Mouse (Mus musculus) midbrain, postnatal 0 days (tissue): ENCODE results near the gene Cdon. TPM values are rescaled to one million over a fixed set of nuclear protein-coding genes. Genes with fewer than 3 reads are reported as not detected.
A peak's percentile ranks its signal among the peaks of the same experiment; 100 is the strongest.

Experiments
- ATAC-seq: fragments of 200-750 bp; cut with Nextera tagmentation; 2 replicates; pipeline ENCODE4 v1.8.0; 2017; ENCODE audit warnings: moderate number of reproducible peaks, mild to moderate bottlenecking, moderate TSS enrichment, moderate library complexity; ENCODE audit not compliant: low FRiP score
- DNase-seq: peaks from one replicate; pipeline ENCODE4 v3.0.0-alpha.2; 2015; ENCODE audit warnings: low spot score
- H3K27ac ChIP-seq: fragments of 300-500 bp; sonication (generic); 2 replicates; pipeline ENCODE4 v1.5.1; 2014; ENCODE audit warnings: low read depth, mild to moderate bottlenecking, low read length, mixed read lengths
- H3K27me3 ChIP-seq: fragments of 300-500 bp; sonication (generic); 2 replicates; pipeline ENCODE4 v1.6.1; 2014; ENCODE audit warnings: low read length, control low read depth, mixed read lengths; ENCODE audit not compliant: insufficient read depth
- H3K36me3 ChIP-seq: fragments of 300-500 bp; sonication (generic); 2 replicates; pipeline ENCODE4 v1.6.1; 2014; ENCODE audit warnings: low read length, control low read depth, mixed read lengths; ENCODE audit not compliant: insufficient read depth
- H3K4me1 ChIP-seq: fragments of 300-500 bp; sonication (generic); 2 replicates; pipeline ENCODE4 v1.6.1; 2014; ENCODE audit warnings: mild to moderate bottlenecking, control low read depth, antibody characterized with exemption, low read length, mixed read lengths; ENCODE audit not compliant: insufficient read depth
- H3K4me2 ChIP-seq: fragments of 300-500 bp; sonication (generic); 2 replicates; pipeline ENCODE4 v1.6.1; 2014; ENCODE audit warnings: low read depth, mild to moderate bottlenecking, low read length, mixed read lengths; ENCODE audit not compliant: poor library complexity, severe bottlenecking
- H3K4me3 ChIP-seq: fragments of 300-500 bp; sonication (generic); 2 replicates; pipeline ENCODE4 v1.5.1; 2014; ENCODE audit warnings: low read depth, mild to moderate bottlenecking, low read length, moderate library complexity
- H3K9ac ChIP-seq: fragments of 300-500 bp; sonication (generic); replicated peaks from 2 replicates; pipeline ENCODE4 v1.6.1; 2014; ENCODE audit warnings: mild to moderate bottlenecking, low read length, moderate library complexity, mixed read lengths; ENCODE audit not compliant: poor library complexity, severe bottlenecking
- H3K9me3 ChIP-seq: fragments of 300-500 bp; sonication (generic); 2 replicates; pipeline ENCODE4 v1.6.1; 2016; ENCODE audit warnings: low read length, control low read depth
- CTCF ChIP-seq: IDR thresholded peaks from 2 replicates; pipeline ENCODE4 v1.5.1; 2016; ENCODE audit warnings: antibody characterized with exemption, mild to moderate bottlenecking
- WGBS: fragments of 180-500 bp; shearing (Covaris S2); extraction: QIAGEN DNeasy Blood & Tissue Kit; methylation state at CpG from one replicate; pipeline ENCODE4 v1.1.7; 2014; 5-methylcytosine and 5-hydroxymethylcytosine counted together
- polyA plus RNA-seq: library from polyadenylated mRNA; unstranded; fragments of >200 nt; fragmentation: Nextera tagmentation; extraction: Ambion mirVana; gene quantifications from 2 replicates; pipeline ENCODE4 v1.2.1, GENCODE M21; 2015
- total RNA-seq: library from RNA; depleted of rRNA; stranded (reverse); fragments of >200 nt; gene quantifications from 2 replicates; pipeline ENCODE4 v1.2.3, GENCODE M21; 2014

The Cdon gene
- total and polyA plus RNA-seq, 2 experiments from 2014 or later: 0.81 to 11.4 TPM

DNA sequence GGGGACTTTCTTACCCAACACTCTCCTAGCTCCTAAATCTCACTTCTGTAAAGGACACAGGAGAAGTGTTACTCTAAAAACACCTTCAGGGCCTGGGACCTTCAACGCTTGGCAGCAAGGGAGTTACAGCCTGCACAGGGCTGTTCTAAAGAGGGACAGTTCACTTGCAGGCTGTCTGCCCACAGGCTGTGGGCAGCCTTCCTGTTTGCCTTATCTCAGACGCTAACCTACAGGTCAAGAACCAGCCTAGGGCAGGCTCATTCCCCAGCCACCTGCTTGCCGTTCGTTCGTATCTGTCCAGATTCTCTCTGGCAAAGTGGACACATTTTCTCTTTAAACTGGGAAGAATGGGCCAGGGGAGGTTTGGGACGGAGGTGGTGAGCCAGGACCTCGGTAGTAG, 20.5 kb upstream of the Cdon start:
- Histone ChIP-seq H3K4me1 (no peaks in the 10 kb centered on the region), H3K27ac (no peak overlapping the region), H3K9me3 (no peaks in the 10 kb centered on the region), H3K27me3 (no peaks in the 10 kb centered on the region), H3K4me2 (0 out of 2 replicates have a peak overlapping the region, but pooled peaks have one; percentile 7), H3K4me3 (no peak overlapping the region), H3K9ac (no peak overlapping the region), H3K36me3 (no peaks in the 10 kb centered on the region)
- WGBS: 11% methylated on average over 7 of the region's 7 CpGs
- DNase-seq (no peak), ATAC-seq (no peak)
- TF ChIP-seq CTCF: no peak

DNA sequence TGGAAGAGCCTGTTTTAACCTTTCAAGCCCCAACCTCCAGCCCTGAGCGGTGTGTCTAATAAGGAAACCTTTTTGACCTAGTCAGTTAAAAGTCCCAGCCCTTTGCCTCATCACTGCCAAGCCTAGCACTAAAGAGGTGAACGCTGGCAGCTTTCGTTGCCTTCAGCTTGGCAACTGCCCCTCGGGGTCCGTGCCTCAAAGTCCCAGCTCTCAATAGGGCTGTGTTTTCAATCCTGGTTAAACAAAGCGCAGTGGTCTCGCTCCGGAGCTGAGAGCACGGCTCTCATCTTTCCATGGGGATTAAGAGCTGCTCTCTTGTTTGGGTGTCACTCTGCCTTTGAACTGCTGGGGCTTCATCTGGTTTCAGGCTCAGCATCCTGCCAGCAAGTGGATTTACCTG, 20.1 kb upstream of the Cdon start:
- Histone ChIP-seq H3K4me3 (no peak overlapping the region), H3K4me1 (no peaks in the 10 kb centered on the region), H3K27me3 (no peaks in the 10 kb centered on the region), H3K9ac (no peak overlapping the region), H3K36me3 (no peaks in the 10 kb centered on the region), H3K9me3 (no peaks in the 10 kb centered on the region), H3K4me2 (peak overlapping the region; percentile 7; the same call in 1 of the 2 replicates), H3K27ac (no peak overlapping the region)
- no peak for TF ChIP-seq CTCF
- ATAC-seq (no peak), DNase-seq (peak; percentile 40)
- WGBS: 6% methylated on average over 9 of the region's 9 CpGs

DNA sequence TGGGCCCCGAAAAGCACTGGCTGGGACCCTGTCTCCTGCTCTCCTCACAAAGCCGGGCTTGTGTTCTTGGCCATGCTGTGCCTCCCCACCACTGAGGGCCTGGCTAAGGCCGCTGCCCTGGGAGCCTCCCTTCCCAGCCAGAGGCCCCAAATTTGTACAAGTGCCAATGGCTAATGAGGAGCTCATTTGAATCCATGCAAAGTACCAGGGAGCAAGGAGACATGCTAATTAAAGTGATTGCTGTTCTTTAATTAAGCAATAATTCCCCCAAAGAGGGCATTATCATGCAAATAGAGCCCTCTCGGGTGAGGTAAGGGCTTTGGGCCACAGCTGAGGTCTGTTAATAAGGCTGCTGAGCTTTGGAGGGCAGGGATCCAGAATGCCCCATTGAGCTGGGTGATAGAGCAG, 18.3 kb upstream of the Cdon start:
- no peak overlapping the region for H3K27ac ChIP-seq
- H3K4me2 ChIP-seq: no peak overlapping the region
- no peaks in the 10 kb centered on the region for H3K36me3 ChIP-seq
- DNase-seq: peak; percentile 78
- no peak overlapping the region for H3K4me3 ChIP-seq
- H3K4me1 ChIP-seq: no peaks in the 10 kb centered on the region
- peak; percentile 59; the same call in 1 of the 2 replicates for ATAC-seq
- no peaks in the 10 kb centered on the region for H3K9me3 ChIP-seq
- 16% methylated on average over 4 of the region's 4 CpGs for WGBS
- no peak for TF ChIP-seq CTCF
- H3K9ac ChIP-seq: no peak overlapping the region
- H3K27me3 ChIP-seq: no peaks in the 10 kb centered on the region

DNA sequence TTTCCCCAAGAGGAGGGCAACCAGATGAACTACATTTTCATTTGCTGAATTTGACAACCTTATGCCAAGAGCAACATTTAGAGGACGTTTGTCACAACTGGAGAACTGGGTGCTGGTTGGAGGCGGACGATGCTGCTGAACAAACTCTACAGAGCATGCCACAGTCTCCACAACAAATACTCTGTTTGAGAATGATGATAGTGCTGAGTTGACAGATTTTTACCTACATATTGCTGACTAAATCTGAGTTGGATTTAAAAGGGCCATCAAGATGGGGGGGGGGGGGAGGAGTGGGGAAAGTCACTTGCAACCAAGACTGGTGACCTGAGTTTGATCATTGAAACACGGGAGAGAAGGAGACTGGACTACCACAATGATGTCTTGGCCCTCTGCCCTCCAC, 17.4 kb upstream of the Cdon start:
- no peak overlapping the region for H3K27ac ChIP-seq
- H3K4me2 ChIP-seq: no peak overlapping the region
- no peaks in the 10 kb centered on the region for H3K27me3 ChIP-seq
- no peaks in the 10 kb centered on the region for H3K9me3 ChIP-seq
- no peaks in the 10 kb centered on the region for H3K4me1 ChIP-seq
- no peaks in the 10 kb centered on the region for H3K36me3 ChIP-seq
- ATAC-seq (no peak), DNase-seq (no peak)
- no peak for TF ChIP-seq CTCF
- H3K9ac ChIP-seq: no peak overlapping the region
- H3K4me3 ChIP-seq: no peak overlapping the region
- 70% methylated on average over 4 of the region's 4 CpGs for WGBS

DNA sequence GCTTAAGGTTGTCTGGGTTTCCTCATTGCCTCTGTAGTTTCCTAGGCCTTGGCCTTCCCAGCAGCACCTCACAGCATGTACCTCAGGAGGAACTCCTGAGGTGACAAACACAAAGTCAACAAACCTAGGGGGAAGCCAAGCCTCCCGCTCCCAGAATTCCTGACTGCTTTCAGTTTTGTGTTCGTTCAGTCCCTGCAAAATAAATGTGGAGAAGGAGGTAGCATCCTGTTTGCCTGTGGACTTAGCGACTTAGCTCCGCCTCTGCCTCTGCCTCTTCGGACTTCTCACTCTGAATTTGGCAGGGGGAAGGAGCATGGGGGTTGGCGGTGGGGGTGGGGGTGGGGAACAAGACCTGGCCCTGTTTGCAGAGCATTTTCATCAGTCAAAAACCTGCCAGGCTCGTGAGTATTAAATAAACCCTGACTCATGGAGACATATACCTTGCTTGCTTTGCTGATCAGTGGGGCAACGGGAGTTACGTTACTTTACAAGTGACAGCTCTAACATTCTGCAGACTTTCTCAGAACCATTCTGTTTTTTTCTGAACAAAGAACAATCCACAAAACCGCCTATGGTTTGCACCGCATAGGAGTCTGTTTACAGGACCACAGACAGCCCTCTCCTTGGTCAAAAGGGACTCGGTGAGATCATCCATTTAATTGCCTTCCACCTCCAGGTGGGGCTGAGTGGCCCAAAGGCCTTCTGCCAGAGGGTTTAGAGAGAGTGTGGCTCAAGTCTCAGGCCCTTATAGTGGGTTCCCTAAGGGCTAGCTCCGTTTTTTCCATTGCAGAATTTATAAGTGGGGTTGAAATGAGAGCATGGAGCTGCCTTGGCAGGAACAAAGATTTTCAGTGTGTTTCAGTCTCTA, 15.7 kb upstream of the Cdon start:
- no peak for DNase-seq
- WGBS: 22% methylated on average over 13 of the region's 13 CpGs
- Histone ChIP-seq H3K27ac (no peak overlapping the region), H3K4me2 (no peak overlapping the region), H3K4me3 (no peak overlapping the region), H3K9me3 (no peaks in the 10 kb centered on the region), H3K4me1 (no peaks in the 10 kb centered on the region), H3K27me3 (no peaks in the 10 kb centered on the region), H3K36me3 (no peaks in the 10 kb centered on the region), H3K9ac (no peak overlapping the region)
- ATAC-seq: no peak
- TF ChIP-seq CTCF: no peak

DNA sequence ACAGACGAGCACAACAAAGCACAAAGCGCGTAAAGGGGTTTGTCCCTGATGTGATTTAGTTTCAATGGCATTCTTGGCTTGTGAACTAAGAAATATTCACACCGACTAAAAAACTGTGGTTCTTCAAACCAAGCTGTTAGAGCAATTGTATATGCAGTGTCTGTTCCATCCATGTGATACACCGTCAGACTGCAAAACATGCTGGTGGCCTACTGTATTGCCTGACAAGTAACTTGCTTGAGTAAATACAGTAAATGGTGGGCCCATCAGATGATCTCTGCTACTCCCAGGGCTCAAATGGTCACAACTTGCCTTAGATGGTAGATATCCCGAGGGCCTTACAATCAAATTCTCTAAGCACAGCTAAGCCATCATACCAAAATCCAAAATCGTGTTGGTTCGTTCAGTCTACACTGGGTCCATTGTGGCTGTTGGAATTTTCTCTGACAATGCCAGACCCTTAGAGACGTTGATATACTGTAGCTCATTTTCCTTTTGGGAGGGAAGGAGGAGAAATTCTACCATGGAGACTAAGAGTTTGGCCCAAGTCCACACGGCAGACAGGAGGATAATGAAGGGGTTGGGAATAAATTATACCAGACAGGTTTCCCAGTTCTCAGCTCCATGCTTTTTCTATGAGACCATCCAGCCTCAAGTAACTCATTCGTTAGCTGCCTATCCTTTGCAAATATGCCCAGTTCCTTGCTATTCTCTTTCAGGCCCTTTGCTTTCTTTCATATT, 9.5 kb upstream of the Cdon start:
- Histone ChIP-seq H3K36me3 (no peaks in the 10 kb centered on the region), H3K27me3 (0 out of 2 replicates have a peak, but pooled peaks cover 6% of the 10 kb centered on the region), H3K9me3 (no peaks in the 10 kb centered on the region), H3K4me3 (no peak overlapping the region), H3K9ac (no peak overlapping the region), H3K4me2 (no peak overlapping the region), H3K27ac (no peak overlapping the region), H3K4me1 (peaks cover 5% of the 10 kb centered on the region; the same call in 1 of the 2 replicates)
- TF ChIP-seq CTCF: no peak
- WGBS: 57% methylated on average over 11 of the region's 11 CpGs
- no peak for ATAC-seq
- no peak for DNase-seq
